Mouse (Mus musculus) G1E-ER4 (cell line): Measurements from ENCODE around the gene Cnmd. TPM values are rescaled to one million over a fixed set of nuclear protein-coding genes. Genes with fewer than 3 reads are reported as not detected.
A peak's percentile ranks its signal among the peaks of the same experiment; 100 is the strongest.

Experiments used
- GATA1 ChIP-seq: IDR thresholded peaks from one replicate; pipeline ENCODE4 v1.8.0; 2012; ENCODE audit warnings: low read length, inconsistent platforms
- polyA plus RNA-seq: library from polyadenylated mRNA; stranded (reverse); fragments of >175 nt; gene quantifications from 2 replicates; pipeline ENCODE4 v1.2.3, GENCODE M21; 2012

Gene Cnmd
- polyA plus RNA-seq, 1 experiment: not detected

- no peak for TF ChIP-seq GATA1
Observed at GRCm38 (mm10) chr14:79660467-79660866, 1.5 kb downstream of the Cnmd start.

DNA sequence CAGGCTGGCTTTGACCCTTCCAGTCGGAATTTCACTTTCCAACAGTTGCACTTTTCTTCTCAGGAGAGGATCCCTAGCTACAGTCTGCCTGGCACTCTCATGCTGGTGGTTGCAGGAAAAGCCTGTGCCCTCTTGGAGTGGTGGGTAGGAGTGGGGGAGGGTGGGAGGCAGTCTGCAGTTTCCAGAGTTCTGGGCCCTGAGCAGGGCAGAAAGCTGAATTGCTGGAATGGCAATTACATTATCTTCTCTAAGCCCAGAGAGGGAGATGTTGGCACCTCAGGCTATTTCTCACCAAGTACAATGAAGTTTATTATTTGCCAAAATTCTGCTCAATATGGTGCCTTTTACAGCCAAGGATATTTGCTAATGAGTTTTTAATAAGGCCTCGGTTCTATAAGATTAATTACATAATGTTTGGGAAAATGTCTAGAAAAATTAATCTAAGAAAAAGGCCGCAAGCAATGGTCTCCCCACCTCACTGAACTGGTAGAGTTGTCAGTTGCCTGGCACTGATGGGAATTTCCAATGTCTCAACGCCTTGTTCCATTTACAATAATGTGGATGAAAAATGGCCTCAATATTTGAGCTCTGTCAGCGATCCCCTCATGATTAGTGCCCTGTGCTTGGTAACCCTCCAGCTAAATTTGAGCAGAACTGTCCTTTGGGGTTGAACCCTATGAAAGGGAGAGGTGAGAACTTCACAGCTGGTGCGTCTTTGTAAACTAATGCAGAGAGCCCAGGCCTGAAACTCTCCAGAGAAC lies 3.0 kb downstream of the Cnmd start:
- no peak for TF ChIP-seq GATA1

GRCm38 (mm10) chr14:79658286-79658685 lies 3.7 kb downstream of the Cnmd start:
- TF ChIP-seq GATA1: no peak

DNA sequence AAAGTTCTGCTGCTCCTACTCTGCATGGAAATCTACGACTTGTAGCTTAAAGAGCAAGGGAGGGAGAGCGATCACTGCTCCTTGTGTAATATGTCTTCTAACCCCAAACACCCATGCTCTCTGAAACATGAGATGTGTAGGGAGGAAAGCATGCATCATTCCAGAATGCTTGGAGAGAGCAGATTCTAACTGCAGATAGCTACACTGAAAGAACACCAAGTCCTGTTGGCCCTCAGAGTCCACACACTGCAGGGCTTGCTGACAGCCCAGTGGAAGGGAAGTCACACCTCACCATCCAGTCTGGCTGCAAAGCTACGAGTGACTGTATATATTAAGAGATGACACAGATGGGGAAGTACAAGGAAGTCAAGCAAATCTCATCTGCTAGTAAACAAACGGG lies 9.3 kb downstream of the Cnmd start:
- no peak for TF ChIP-seq GATA1

DNA sequence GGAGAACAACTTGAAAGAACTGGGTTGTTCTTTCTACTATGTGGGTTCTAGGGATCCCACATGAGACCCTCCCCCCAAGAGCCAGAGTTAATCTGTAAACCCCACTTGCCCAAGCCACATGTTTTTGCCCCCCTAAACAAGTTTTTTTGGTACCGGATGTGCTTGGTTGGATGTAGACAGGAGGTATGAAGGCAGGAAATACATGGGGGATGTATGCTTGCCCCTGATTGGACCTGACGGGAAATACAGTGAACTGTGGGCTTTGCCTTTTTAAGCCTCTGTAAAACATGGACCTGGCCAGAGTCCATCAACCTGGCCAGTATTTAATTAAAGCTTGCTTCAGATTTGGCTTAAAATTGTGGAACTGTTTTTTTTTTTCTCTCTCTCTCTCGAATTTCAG lies 12.3 kb downstream of the Cnmd start:
- no peak for TF ChIP-seq GATA1

GRCm38 (mm10) chr14:79645378-79645777 lies 16.6 kb downstream of the Cnmd start:
- TF ChIP-seq GATA1: no peak

DNA sequence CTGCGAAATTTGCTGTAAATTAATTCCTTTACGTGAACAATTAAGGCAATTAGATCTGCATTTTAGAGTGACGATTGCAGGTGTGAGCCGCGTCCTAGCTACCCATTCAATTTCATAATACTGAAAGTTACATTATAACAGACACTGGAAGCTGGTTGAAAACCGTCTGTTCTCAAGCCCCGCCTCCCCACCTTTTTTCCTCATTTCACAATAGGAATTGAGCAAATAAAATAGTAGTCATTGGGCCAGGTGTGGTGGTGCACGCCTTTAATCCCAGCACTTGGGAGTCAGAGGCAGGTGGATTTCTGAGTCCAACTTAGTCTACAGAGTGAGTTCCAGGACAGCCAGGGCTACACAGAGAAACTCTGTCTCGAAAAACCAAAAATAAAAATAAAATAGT lies 19.9 kb downstream of the Cnmd start:
- no peak for TF ChIP-seq GATA1

DNA sequence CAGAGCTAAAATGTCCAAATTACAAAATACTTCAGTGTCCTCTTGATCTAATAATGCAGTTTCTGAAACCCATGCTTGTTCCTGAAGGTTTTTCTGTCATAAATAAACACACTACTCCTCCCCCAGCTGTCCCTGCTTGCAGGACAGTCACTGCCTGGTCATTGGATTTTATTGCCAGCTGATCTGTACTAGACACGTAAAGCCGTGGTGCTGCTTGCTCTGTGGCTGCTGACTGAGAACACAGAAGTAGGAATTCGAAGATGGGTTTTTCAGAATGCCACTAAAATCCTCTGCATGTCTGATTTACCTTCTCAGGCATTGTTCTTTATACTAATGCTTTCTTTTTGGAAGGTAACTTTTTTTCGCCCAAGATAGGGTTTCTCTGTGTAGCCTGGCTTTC lies 25.2 kb downstream of the Cnmd start:
- TF ChIP-seq GATA1: no peak

- no peak for TF ChIP-seq GATA1
Observed at GRCm38 (mm10) chr14:79633196-79633595, 28.8 kb downstream of the Cnmd start.

DNA sequence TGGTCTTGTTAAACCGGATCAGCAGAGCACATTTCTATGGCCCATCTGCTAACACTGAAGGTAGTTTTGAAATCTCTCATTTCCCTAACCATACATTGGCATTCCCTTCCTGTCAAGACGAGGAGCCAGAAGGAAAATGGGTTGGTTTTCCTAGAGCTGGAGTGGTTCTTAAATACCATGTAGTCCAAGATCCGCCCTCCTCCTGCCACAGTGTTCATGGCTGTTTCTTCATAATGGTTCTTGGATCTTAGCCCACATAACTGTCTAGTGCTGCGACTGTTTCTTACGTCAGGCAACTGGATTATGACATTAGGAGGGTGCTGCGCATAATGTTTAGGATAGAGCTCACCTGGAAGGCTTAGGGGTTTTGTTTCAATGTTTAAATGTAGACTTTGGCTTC lies 29.6 kb downstream of the Cnmd start:
- no peak for TF ChIP-seq GATA1

DNA sequence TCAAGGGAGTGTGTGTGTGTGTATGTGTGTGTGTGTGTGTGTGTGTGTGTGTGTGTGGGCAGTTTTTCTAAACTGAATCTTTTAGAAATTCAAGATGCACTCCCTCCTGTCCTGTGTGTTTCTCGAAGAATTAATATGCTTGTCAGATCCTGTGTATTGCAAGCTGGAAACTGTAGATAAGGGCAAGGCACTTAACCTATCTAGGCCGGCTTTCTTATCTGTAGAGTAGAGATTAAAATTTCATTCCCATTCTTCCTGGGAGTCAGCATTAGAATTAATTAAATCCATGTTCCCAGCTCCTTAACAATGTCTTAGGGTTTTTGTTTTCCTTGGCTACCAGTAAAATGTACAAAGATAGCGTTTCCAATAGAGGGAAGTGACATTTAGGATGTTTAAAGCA lies 40.8 kb downstream of the Cnmd start:
- no peak for TF ChIP-seq GATA1

- peak; percentile 6 for TF ChIP-seq GATA1
Observed at GRCm38 (mm10) chr14:79619802-79620201, 42.2 kb downstream of the Cnmd start.

DNA sequence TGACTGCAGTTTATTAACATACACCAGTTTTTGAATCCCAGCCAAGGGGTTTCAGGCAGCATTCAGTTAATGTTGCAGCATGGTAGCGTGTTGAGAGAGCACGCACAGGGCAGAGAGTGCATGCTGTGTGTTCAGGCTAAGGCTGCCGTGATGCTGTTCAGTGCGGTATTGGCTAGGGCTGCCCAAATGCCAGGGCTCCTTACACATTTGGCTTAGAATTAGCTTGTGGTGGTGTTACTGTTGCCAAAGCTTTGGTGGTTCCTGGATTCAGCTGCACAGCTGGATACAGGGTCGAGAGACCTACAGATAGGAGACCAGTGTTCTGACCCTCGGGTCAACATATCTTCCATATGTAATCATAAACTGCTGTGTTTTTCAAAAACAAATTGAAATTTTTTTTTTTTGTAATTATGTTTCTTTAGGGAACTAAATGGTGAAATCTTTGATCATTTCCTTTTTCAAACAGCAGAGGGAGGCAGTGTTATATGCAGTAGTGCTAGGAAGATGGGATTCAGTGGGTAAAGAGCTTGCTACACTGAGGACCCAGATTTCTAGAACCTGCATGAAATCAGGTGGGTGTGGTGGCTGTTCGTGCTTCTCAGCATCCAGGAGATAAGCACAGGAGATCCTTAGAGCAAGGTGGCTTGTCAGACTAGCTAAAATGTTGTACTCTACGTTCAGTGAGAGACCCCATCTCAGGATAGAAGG lies 44.7 kb downstream of the Cnmd start:
- no peak for TF ChIP-seq GATA1

DNA sequence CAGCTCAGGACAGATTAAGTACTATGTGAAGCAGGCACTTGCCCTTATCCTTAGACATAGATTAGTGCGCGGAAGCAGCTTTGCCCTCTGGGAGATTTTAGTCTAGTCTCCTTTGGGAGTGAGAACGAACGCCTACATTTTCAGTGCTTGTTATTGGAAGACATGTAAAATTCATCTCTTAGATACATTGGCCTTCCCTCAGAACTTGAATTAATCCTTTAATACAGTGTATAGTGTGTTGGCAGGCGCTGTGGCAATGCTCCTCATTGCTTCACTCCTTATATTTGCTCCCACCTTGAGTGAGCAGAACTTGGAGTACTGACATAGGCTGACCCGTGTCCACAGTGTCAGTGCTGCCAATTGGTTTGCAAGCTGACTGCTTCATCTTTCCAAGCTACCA lies 53.7 kb downstream of the Cnmd start:
- TF ChIP-seq GATA1: no peak

GRCm38 (mm10) chr14:79607352-79607751 lies 54.6 kb downstream of the Cnmd start:
- no peak for TF ChIP-seq GATA1

- TF ChIP-seq GATA1: no peak
Observed at GRCm38 (mm10) chr14:79606867-79607266, 55.1 kb downstream of the Cnmd start.

- no peak for TF ChIP-seq GATA1
Observed at GRCm38 (mm10) chr14:79606392-79606791, 55.6 kb downstream of the Cnmd start.

DNA sequence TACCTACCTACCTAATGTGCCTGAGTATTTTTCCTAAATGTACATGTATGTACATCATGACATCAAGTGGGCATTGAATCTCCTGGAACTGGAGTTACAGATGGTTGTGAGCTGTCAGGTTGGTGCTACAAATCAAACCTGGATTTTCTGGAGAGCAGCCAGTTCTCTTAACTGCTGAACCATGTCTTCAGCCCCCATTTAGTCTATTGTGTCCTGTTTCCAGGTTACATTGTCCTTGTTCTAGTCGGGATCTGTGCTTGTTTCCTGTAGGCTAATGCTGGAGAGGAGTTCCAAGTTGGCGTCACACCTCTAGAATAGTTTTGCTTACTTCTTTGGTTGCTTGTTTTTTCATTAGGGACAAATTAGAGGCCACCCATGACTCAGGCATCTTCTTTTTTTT lies 56.1 kb downstream of the Cnmd start:
- no peak for TF ChIP-seq GATA1
